Mouse (Mus musculus) kidney, postnatal 0 days (tissue): ENCODE measurements around the gene Cuzd1. TPM values are rescaled to one million over a fixed set of nuclear protein-coding genes. Genes with fewer than 3 reads are reported as not detected.

Experiments
- ATAC-seq: fragments of 200-750 bp; cut with Nextera tagmentation; replicated peaks from 2 replicates; pipeline ENCODE4 v1.8.0; 2017; ENCODE audit warnings: low read depth, moderate number of reproducible peaks, moderate TSS enrichment, moderate library complexity; ENCODE audit not compliant: low FRiP score
- DNase-seq: peaks from one replicate; pipeline ENCODE4 v3.0.0-alpha.2; 2016; ENCODE audit warnings: low spot score
- H3K27ac ChIP-seq: fragments of 300-500 bp; sonication (generic); 2 replicates; pipeline ENCODE4 v1.5.1; 2014; ENCODE audit warnings: mild to moderate bottlenecking
- H3K27me3 ChIP-seq: fragments of 300-500 bp; sonication (generic); 2 replicates; pipeline ENCODE4 v1.6.1; 2014; ENCODE audit warnings: low read length, mixed read lengths; ENCODE audit not compliant: insufficient read depth
- H3K36me3 ChIP-seq: fragments of 300-500 bp; sonication (generic); 2 replicates; pipeline ENCODE4 v1.6.1; 2014; ENCODE audit warnings: low read length, mixed read lengths; ENCODE audit not compliant: insufficient read depth
- H3K4me1 ChIP-seq: fragments of 300-500 bp; sonication (generic); replicated peaks from 2 replicates; pipeline ENCODE4 v1.6.1; 2014; ENCODE audit warnings: antibody characterized with exemption, low read length, mixed read lengths; ENCODE audit not compliant: insufficient read depth
- H3K4me2 ChIP-seq: fragments of 300-500 bp; sonication (generic); 2 replicates; pipeline ENCODE4 v1.6.1; 2014; ENCODE audit warnings: mild to moderate bottlenecking, low read length, moderate library complexity, mixed read lengths
- H3K4me3 ChIP-seq: fragments of 300-500 bp; sonication (generic); replicated peaks from 2 replicates; pipeline ENCODE4 v1.5.1; 2014; ENCODE audit warnings: low read depth, low read length
- H3K9ac ChIP-seq: fragments of 300-500 bp; sonication (generic); 2 replicates; pipeline ENCODE4 v1.6.1; 2014; ENCODE audit warnings: low read depth, low read length
- H3K9me3 ChIP-seq: fragments of 300-500 bp; sonication (generic); replicated peaks from 2 replicates; pipeline ENCODE4 v1.6.1; 2016; ENCODE audit warnings: low read length, inconsistent platforms, mixed read lengths
- CTCF ChIP-seq: IDR thresholded peaks from 2 replicates; pipeline ENCODE4 v1.5.1; 2016; ENCODE audit warnings: antibody characterized with exemption, low read depth, mild to moderate bottlenecking, moderate library complexity
- WGBS: fragments of 180-500 bp; shearing (Covaris S2); extraction: QIAGEN DNeasy Blood & Tissue Kit; methylation state at CpG from one replicate; pipeline ENCODE4 v1.1.7; 2014; 5-methylcytosine and 5-hydroxymethylcytosine counted together
- polyA plus RNA-seq: library from polyadenylated mRNA; unstranded; fragments of >200 nt; fragmentation: Nextera tagmentation; extraction: Ambion mirVana; gene quantifications from 2 replicates; pipeline ENCODE4 v1.2.1, GENCODE M21; 2015

The Cuzd1 gene
- polyA plus RNA-seq, 1 experiment from 2014 or later = not detected

DNA sequence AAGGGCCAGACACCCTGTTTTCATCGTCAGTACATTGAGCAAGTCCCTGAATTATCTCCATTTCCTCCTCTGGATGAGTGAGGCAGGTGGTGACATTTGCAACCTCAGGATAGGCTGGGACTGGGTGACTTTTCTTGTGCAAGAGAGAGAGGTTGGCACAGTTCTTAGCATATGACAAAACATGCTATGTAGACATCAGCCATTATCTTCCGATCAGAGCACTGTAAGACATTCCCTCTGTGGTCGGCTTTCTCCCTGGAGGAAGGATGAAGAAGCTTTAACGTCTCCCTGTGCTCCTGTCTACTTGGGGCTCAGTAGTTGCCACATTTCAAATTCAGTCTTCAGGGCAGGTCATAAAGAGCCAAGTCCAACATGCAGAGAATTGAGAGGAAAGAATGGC is 57.8 kb downstream of the Cuzd1 start:
- Histone ChIP-seq H3K27ac (no peak overlapping the region), H3K36me3 (no peaks in the 10 kb centered on the region), H3K4me3 (no peak overlapping the region), H3K27me3 (no peaks in the 10 kb centered on the region), H3K9ac (no peak overlapping the region), H3K4me1 (no peaks in the 10 kb centered on the region), H3K9me3 (no peaks in the 10 kb centered on the region), H3K4me2 (no peak overlapping the region)
- no peak for ATAC-seq
- no peak for DNase-seq
- WGBS = 87% methylated on average over 4 of the region's 4 CpGs
- TF ChIP-seq CTCF = no peak

DNA sequence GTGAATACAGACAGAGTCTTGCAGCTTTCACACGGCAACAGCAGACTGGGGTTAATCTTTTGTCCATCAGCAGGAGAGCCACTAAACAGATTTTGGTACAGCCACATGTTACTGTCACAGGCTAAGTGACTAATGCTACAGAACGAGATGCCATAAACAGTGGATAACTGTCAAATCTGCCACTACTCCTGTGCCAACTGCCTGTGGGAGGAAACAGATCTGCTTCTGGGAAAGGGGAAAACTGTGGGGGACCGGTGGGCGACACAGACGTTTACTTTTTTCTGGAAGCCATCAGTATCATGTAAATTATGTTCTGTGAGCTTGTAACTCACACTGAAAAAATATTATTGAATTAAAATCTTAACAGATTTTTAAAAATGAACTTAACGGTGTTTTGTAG is 61.1 kb downstream of the Cuzd1 start:
- no peak for TF ChIP-seq CTCF
- H3K4me2 ChIP-seq = no peak overlapping the region
- H3K9ac ChIP-seq = no peak overlapping the region
- 36% methylated on average over 6 of the region's 6 CpGs for WGBS
- H3K27me3 ChIP-seq = no peaks in the 10 kb centered on the region
- no peaks in the 10 kb centered on the region for H3K9me3 ChIP-seq
- H3K4me1 ChIP-seq = no peaks in the 10 kb centered on the region
- H3K27ac ChIP-seq = no peak overlapping the region
- no peak overlapping the region for H3K4me3 ChIP-seq
- no peaks in the 10 kb centered on the region for H3K36me3 ChIP-seq
- DNase-seq = peak; percentile 1
- ATAC-seq = no peak

Other genes with a start within 250 kb of the Cuzd1 start
- gene 4933402N03Rik, start 176.0 kb downstream of the Cuzd1 start, polyA plus RNA-seq = not detected in 2 replicates
- gene 5430419D17Rik, start 147.9 kb downstream of the Cuzd1 start, polyA plus RNA-seq = not detected in 2 replicates
- gene Fam24b, start 7.2 kb upstream of the Cuzd1 start, polyA plus RNA-seq = not detected in 2 replicates
- not detected in 2 replicates for gene Fam24a, start 11.6 kb upstream of the Cuzd1 start, polyA plus RNA-seq
- gene 2310057M21Rik, start 40.5 kb upstream of the Cuzd1 start, polyA plus RNA-seq = 15.0 and 16.9 TPM in 2 replicates
- gene Pstk, start 48.8 kb upstream of the Cuzd1 start, polyA plus RNA-seq = 64.2 and 64.6 TPM in 2 replicates
- 11.9 and 13.8 TPM in 2 replicates for gene Ikzf5, start 88.2 kb upstream of the Cuzd1 start, polyA plus RNA-seq
- 101 and 112 TPM in 2 replicates for gene Acadsb, start 88.3 kb upstream of the Cuzd1 start, polyA plus RNA-seq
- gene Hmx3, start 220.6 kb upstream of the Cuzd1 start, polyA plus RNA-seq = 0.22 TPM in 1 of 2 replicates, not detected in the other
- 4.8 and 6.1 TPM in 2 replicates for gene Hmx2, start 226.5 kb upstream of the Cuzd1 start, polyA plus RNA-seq
- 136 and 142 TPM in 2 replicates for gene Bub3, start 237.9 kb upstream of the Cuzd1 start, polyA plus RNA-seq